8 mouse cellular contexts compared by ENCODE assay signal in genomic region chr11:106158081-106158929, GRCm38 (mm10). TPM values are rescaled to one million over a fixed set of nuclear protein-coding genes. Genes with fewer than 3 reads are reported as not detected.
DNase-seq lines count a peak whose midpoint lies in the region; ATAC-seq and TF ChIP-seq lines count a peak whose summit lies in the region.

No protein-coding gene starts in this region.

- TF ChIP-seq RAD21 in CH12.LX (IDR thresholded peaks at IDR 0.05; ENCODE audit: low read depth, low read length): peak; percentile 82

- H3K27me3 ChIP-seq in CH12.LX (replicated peaks): no peaks in the 10 kb centered on the region
- no peaks in the 10 kb centered on the region for H3K27me3 ChIP-seq in forebrain, embryonic 10.5 days (ENCODE audit: poor library complexity, severe bottlenecking)
- no peaks in the 10 kb centered on the region for H3K27me3 ChIP-seq in kidney, embryonic 16.5 days (ENCODE audit: insufficient read depth, low read length)
- no peaks in the 10 kb centered on the region for H3K27me3 ChIP-seq in stomach, embryonic 15.5 days (replicated peaks)

- dilution Hi-C loops in CH12.LX (cut with MboI; ENCODE audit: extremely low pct_ligation_motif_present, extremely low pct_unique_long_range_greater_than_20kb, low sequenced_read_pairs): no loop called here

- intact Hi-C loops in gastrocnemius, adult 2 months (cut with DNase I): loop anchor here (10.0 kb wide), 1 partner anchor 236 kb away; no protein-coding TSS in a partner anchor
- intact Hi-C loops in gastrocnemius, postnatal 36 days (cut with DNase I): loop anchor here (5.0 kb wide), 2 partner anchors 84 to 239 kb away; no protein-coding TSS in a partner anchor

- TF ChIP-seq CTCF in gastrocnemius, adult 2 months (IDR thresholded peaks at IDR 0.05): peak; percentile 66
- TF ChIP-seq CTCF in CH12.LX (conservative IDR thresholded peaks at IDR 0.05 in 1 of 2, IDR thresholded peaks at IDR 0.05 in 1 of 2; ENCODE audit: low read depth in 2 of 2, low read length in 2 of 2): peak; percentile 7 to 85; a peak in 2 of 4 replicates

- TF ChIP-seq EP300 in CH12.LX (IDR thresholded peaks at IDR 0.05; ENCODE audit: low read length): no peak

- H3K4me2 ChIP-seq in CH12.LX (ENCODE audit: insufficient read depth, low read depth, poor library complexity, severe bottlenecking): peak overlapping the region; percentile 78
- H3K4me2 ChIP-seq in kidney, embryonic 16.5 days (replicated peaks; ENCODE audit: low read depth, low read length): peak overlapping the region; percentile 92
- peak overlapping the region; percentile 92 for H3K4me2 ChIP-seq in stomach, embryonic 15.5 days

- TF ChIP-seq POLR2A in CH12.LX (IDR thresholded peaks at IDR 0.05; ENCODE audit: low read depth, low read length): peak; percentile 36; the same call in 1 of the 2 replicates

- 62% methylated on average over 14 of the region's 14 CpGs for WGBS in forebrain, embryonic 10.5 days
- 50% methylated on average over 14 of the region's 14 CpGs for WGBS in kidney, embryonic 16.5 days
- 32% methylated on average over 14 of the region's 14 CpGs for WGBS in macrophage (ENCODE audit: missing documents)
- WGBS in stomach, embryonic 15.5 days: 66% methylated on average over 14 of the region's 14 CpGs

- peak overlapping the region; percentile 96 for H3K9ac ChIP-seq in CH12.LX (ENCODE audit: insufficient read depth, low read depth)
- H3K9ac ChIP-seq in kidney, embryonic 16.5 days (replicated peaks; ENCODE audit: low read length): peak overlapping the region; percentile 95
- no peak overlapping the region for H3K9ac ChIP-seq in stomach, embryonic 15.5 days

- H3K4me1 ChIP-seq in CH12.LX (ENCODE audit: control insufficient read depth in 1 of 2, insufficient read depth in 2 of 2): peaks cover 31 to 65% of the 10 kb centered on the region in 2 experiments
- peaks cover 49% of the 10 kb centered on the region for H3K4me1 ChIP-seq in forebrain, embryonic 10.5 days
- peaks cover 22% of the 10 kb centered on the region for H3K4me1 ChIP-seq in kidney, embryonic 16.5 days (ENCODE audit: insufficient read depth, low read length)
- peaks cover 23% of the 10 kb centered on the region for H3K4me1 ChIP-seq in stomach, embryonic 15.5 days

- H3K9me3 ChIP-seq in CH12.LX (replicated peaks; ENCODE audit: low read length): no peaks in the 10 kb centered on the region
- no peaks in the 10 kb centered on the region for H3K9me3 ChIP-seq in forebrain, embryonic 10.5 days
- H3K9me3 ChIP-seq in kidney, embryonic 16.5 days (ENCODE audit: low read length): no peaks in the 10 kb centered on the region
- H3K9me3 ChIP-seq in stomach, embryonic 15.5 days: no peaks in the 10 kb centered on the region

- peaks cover 29% of the 10 kb centered on the region for H3K79me2 ChIP-seq in CH12.LX (replicated peaks; ENCODE audit: control insufficient read depth, extremely low read depth, insufficient read depth, poor library complexity, severe bottlenecking)
- H3K79me2 ChIP-seq in macrophage (ENCODE audit: inconsistent target): peaks cover 32% of the 10 kb centered on the region; the same call in 1 of the 2 replicates

- in situ Hi-C loops in CH12.LX (cut with MboI; ENCODE audit: low pct_ligation_motif_present, low pct_unique_long_range_greater_than_20kb, low sequenced_read_pairs): no loop called here

- peaks cover 49 to 62% of the 10 kb centered on the region in 2 experiments for H3K36me3 ChIP-seq in CH12.LX (replicated peaks in 1 of 2; ENCODE audit: control insufficient read depth in 1 of 2, insufficient read depth in 1 of 2, low read length in 1 of 2)
- H3K36me3 ChIP-seq in forebrain, embryonic 10.5 days (replicated peaks): peaks cover 71% of the 10 kb centered on the region
- peaks cover 40% of the 10 kb centered on the region for H3K36me3 ChIP-seq in kidney, embryonic 16.5 days (ENCODE audit: insufficient read depth, low read length)
- H3K36me3 ChIP-seq in macrophage (ENCODE audit: inconsistent target): peaks cover 5% of the 10 kb centered on the region; the same call in 1 of the 2 replicates
- H3K36me3 ChIP-seq in stomach, embryonic 15.5 days: peaks cover 28% of the 10 kb centered on the region

- ATAC-seq in kidney, embryonic 16.5 days (ENCODE audit: low FRiP score, low TSS enrichment): no peak
- no peak for ATAC-seq in stomach, embryonic 15.5 days (ENCODE audit: insufficient read depth, low FRiP score, low read depth)
- no peak; the same call in 1 of the 2 replicates for ATAC-seq in monocyte, adult 5-6 weeks (replicated peaks; ENCODE audit: insufficient number of reproducible peaks, low FRiP score, low TSS enrichment, poor library complexity, severe bottlenecking)

- DNase-seq in gastrocnemius, adult 2 months: no peak
- DNase-seq in gastrocnemius, postnatal 36 days: no peak
- peak; percentile 66 for DNase-seq in CH12.LX (ENCODE audit: extremely low read depth)
- peak; percentile 26 for DNase-seq in forebrain, embryonic 10.5 days (ENCODE audit: extremely low spot score, low spot score)

- peak overlapping the region; percentile 82; the same call in 1 of the 2 replicates for H3K27ac ChIP-seq in gastrocnemius, adult 2 months
- peak overlapping the region; percentile 90 for H3K27ac ChIP-seq in CH12.LX (ENCODE audit: insufficient read depth, low read depth)
- H3K27ac ChIP-seq in forebrain, embryonic 10.5 days: peak overlapping the region; percentile 99
- H3K27ac ChIP-seq in kidney, embryonic 16.5 days (ENCODE audit: low read length): peak overlapping the region; percentile 89
- peak overlapping the region; percentile 79 for H3K27ac ChIP-seq in macrophage
- peak overlapping the region; percentile 94 for H3K27ac ChIP-seq in stomach, embryonic 15.5 days

- H3K4me3 ChIP-seq in gastrocnemius, adult 2 months: peak overlapping the region; percentile 92
- H3K4me3 ChIP-seq in CH12.LX (replicated peaks in 1 of 3; ENCODE audit: low read depth in 2 of 3, low read length in 2 of 3, poor library complexity in 1 of 3) (peak overlapping the region; percentile 79 to 90 (median 85)), macrophage (ENCODE audit: inconsistent target) (peak overlapping the region; percentile 69)
- H3K4me3 ChIP-seq in forebrain, embryonic 10.5 days: peak overlapping the region; percentile 88
- peak overlapping the region; percentile 80 for H3K4me3 ChIP-seq in kidney, embryonic 16.5 days (ENCODE audit: low read length)
- H3K4me3 ChIP-seq in stomach, embryonic 15.5 days (replicated peaks): peak overlapping the region; percentile 85

RNA-seq across cellular contexts. Expression of gene Gm10840, which starts 2.3 kb away (rescaled TPM):
- not detected for total RNA-seq in gastrocnemius, adult 2 months (2021)
- total RNA-seq in gastrocnemius, postnatal 36 days (2021): not detected
- not detected in 2 replicates for total RNA-seq in CH12.LX (2012; rRNA removed)
- total RNA-seq in CH12.LX (2014; rRNA removed): not detected in 2 replicates
- polyA plus RNA-seq in CH12.LX (2012; ENCODE audit: insufficient read length, low read depth): not detected in 2 replicates
- 0.82 TPM in 1 of 2 replicates, not detected in the other for polyA plus RNA-seq in forebrain, embryonic 10.5 days (2016; fragmentation: Nextera tagmentation; extraction: Ambion mirVana)
- not detected in 2 replicates for polyA plus RNA-seq in kidney, embryonic 16.5 days (2015; fragmentation: Nextera tagmentation; extraction: Ambion mirVana)
- not detected for total RNA-seq in macrophage (2018; cell fraction: chromatin; rRNA removed)
- not detected for total RNA-seq in macrophage (2018; cell fraction: cytosol; rRNA removed)
- total RNA-seq in macrophage (2018; cell fraction: nucleus; rRNA removed): not detected
- polyA plus RNA-seq in macrophage (2018): not detected in 3 replicates
- not detected in 2 replicates for polyA plus RNA-seq in stomach, embryonic 15.5 days (2015; fragmentation: Nextera tagmentation; extraction: Ambion mirVana)
- total RNA-seq in monocyte, adult 5-6 weeks (2017): not detected in 3 replicates

RNA-seq across cellular contexts. Expression of gene Limd2, which starts 2.4 kb away (rescaled TPM):
- total RNA-seq in gastrocnemius, adult 2 months (2021): 1 to 10 TPM; 1.3 to 1.7 TPM
- 1 to 10 TPM; 1.5 to 3.6 TPM for total RNA-seq in gastrocnemius, postnatal 36 days (2021)
- total RNA-seq in CH12.LX (2012; rRNA removed) (249 and 275 TPM in 2 replicates), CH12.LX (2014; rRNA removed) (344 and 367 TPM in 2 replicates)
- polyA plus RNA-seq in CH12.LX (2012; ENCODE audit: insufficient read length, low read depth) (520 and 563 TPM in 2 replicates), macrophage (2018) (74.9 to 122 TPM (median 80.3 TPM) in 3 replicates)
- 364 and 375 TPM in 2 replicates for polyA plus RNA-seq in forebrain, embryonic 10.5 days (2016; fragmentation: Nextera tagmentation; extraction: Ambion mirVana)
- polyA plus RNA-seq in kidney, embryonic 16.5 days (2015; fragmentation: Nextera tagmentation; extraction: Ambion mirVana): 207 and 214 TPM in 2 replicates
- 100 to 1,000 TPM in 1 of 26 experiments, 10 to 100 TPM in 24, 1 to 10 TPM in 1; 8.2 to 112 (median 31.2) TPM for total RNA-seq in macrophage (2018; cell fraction: chromatin; rRNA removed)
- total RNA-seq in macrophage (2018; cell fraction: cytosol; rRNA removed): 100 to 1,000 TPM in 13 of 26 experiments, 10 to 100 TPM in 13; 45.0 to 294 (median 129) TPM
- 100 to 1,000 TPM in 7 of 26 experiments, 10 to 100 TPM in 19; 14.1 to 140 (median 60.6) TPM for total RNA-seq in macrophage (2018; cell fraction: nucleus; rRNA removed)
- 117 and 136 TPM in 2 replicates for polyA plus RNA-seq in stomach, embryonic 15.5 days (2015; fragmentation: Nextera tagmentation; extraction: Ambion mirVana)
- total RNA-seq in monocyte, adult 5-6 weeks (2017): 91.7 to 118 TPM (median 94.0 TPM) in 3 replicates

RNA-seq across cellular contexts. Expression of gene Strada, which starts 43.7 kb away (rescaled TPM):
- total RNA-seq in gastrocnemius, adult 2 months (2021): 10 to 100 TPM; 10.0 to 10.5 TPM
- total RNA-seq in gastrocnemius, postnatal 36 days (2021): 10 to 100 TPM; 10.5 to 10.9 TPM
- total RNA-seq in CH12.LX (2012; rRNA removed): 36.8 and 39.4 TPM in 2 replicates
- total RNA-seq in CH12.LX (2014; rRNA removed): 40.1 and 41.7 TPM in 2 replicates
- polyA plus RNA-seq in CH12.LX (2012; ENCODE audit: insufficient read length, low read depth): 48.7 and 51.7 TPM in 2 replicates
- 41.4 and 41.9 TPM in 2 replicates for polyA plus RNA-seq in forebrain, embryonic 10.5 days (2016; fragmentation: Nextera tagmentation; extraction: Ambion mirVana)
- 32.1 and 33.3 TPM in 2 replicates for polyA plus RNA-seq in kidney, embryonic 16.5 days (2015; fragmentation: Nextera tagmentation; extraction: Ambion mirVana)
- total RNA-seq in macrophage (2018; cell fraction: chromatin; rRNA removed): 10 to 100 TPM in 25 of 26 experiments, 1 to 10 TPM in 1; 8.7 to 65.3 (median 43.8) TPM
- total RNA-seq in macrophage (2018; cell fraction: cytosol; rRNA removed): 10 to 100 TPM; 11.8 to 22.8 (median 17.2) TPM
- total RNA-seq in macrophage (2018; cell fraction: nucleus; rRNA removed): 10 to 100 TPM in 25 of 26 experiments, 1 to 10 TPM in 1; 7.9 to 65.0 (median 30.0) TPM
- 14.5 to 19.3 TPM (median 18.7 TPM) in 3 replicates for polyA plus RNA-seq in macrophage (2018)
- 16.7 and 18.6 TPM in 2 replicates for polyA plus RNA-seq in stomach, embryonic 15.5 days (2015; fragmentation: Nextera tagmentation; extraction: Ambion mirVana)
- 20.0 to 33.6 TPM (median 21.1 TPM) in 3 replicates for total RNA-seq in monocyte, adult 5-6 weeks (2017)

RNA-seq across cellular contexts. Expression of gene Ccdc47, which starts 57.8 kb away (rescaled TPM):
- total RNA-seq in gastrocnemius, adult 2 months (2021): 10 to 100 TPM; 68.3 to 78.9 TPM
- 10 to 100 TPM; 60.0 to 68.3 TPM for total RNA-seq in gastrocnemius, postnatal 36 days (2021)
- 53.2 and 66.7 TPM in 2 replicates for total RNA-seq in CH12.LX (2012; rRNA removed)
- total RNA-seq in CH12.LX (2014; rRNA removed): 44.5 and 46.1 TPM in 2 replicates
- 80.8 and 94.1 TPM in 2 replicates for polyA plus RNA-seq in CH12.LX (2012; ENCODE audit: insufficient read length, low read depth)
- 77.3 and 77.4 TPM in 2 replicates for polyA plus RNA-seq in forebrain, embryonic 10.5 days (2016; fragmentation: Nextera tagmentation; extraction: Ambion mirVana)
- polyA plus RNA-seq in kidney, embryonic 16.5 days (2015; fragmentation: Nextera tagmentation; extraction: Ambion mirVana): 96.0 and 101 TPM in 2 replicates
- 10 to 100 TPM in 22 of 26 experiments, 1 to 10 TPM in 4; 5.3 to 78.0 (median 33.0) TPM for total RNA-seq in macrophage (2018; cell fraction: chromatin; rRNA removed)
- total RNA-seq in macrophage (2018; cell fraction: cytosol; rRNA removed): 10 to 100 TPM; 29.0 to 52.5 (median 39.9) TPM
- total RNA-seq in macrophage (2018; cell fraction: nucleus; rRNA removed): 10 to 100 TPM; 15.7 to 75.5 (median 39.3) TPM
- polyA plus RNA-seq in macrophage (2018): 46.7 to 77.0 TPM (median 51.2 TPM) in 3 replicates
- polyA plus RNA-seq in stomach, embryonic 15.5 days (2015; fragmentation: Nextera tagmentation; extraction: Ambion mirVana): 92.1 and 95.0 TPM in 2 replicates
- 131 to 182 TPM (median 140 TPM) in 3 replicates for total RNA-seq in monocyte, adult 5-6 weeks (2017)

RNA-seq across cellular contexts. Expression of gene Ddx42, which starts 58.4 kb away (rescaled TPM):
- total RNA-seq in gastrocnemius, adult 2 months (2021): 10 to 100 TPM; 24.3 to 24.7 TPM
- 10 to 100 TPM; 19.1 to 22.2 TPM for total RNA-seq in gastrocnemius, postnatal 36 days (2021)
- total RNA-seq in CH12.LX (2012; rRNA removed) (63.8 and 69.0 TPM in 2 replicates), CH12.LX (2014; rRNA removed) (65.3 and 65.5 TPM in 2 replicates)
- polyA plus RNA-seq in CH12.LX (2012; ENCODE audit: insufficient read length, low read depth) (89.1 and 94.6 TPM in 2 replicates), macrophage (2018) (37.1 to 61.7 TPM (median 46.9 TPM) in 3 replicates)
- 105 and 109 TPM in 2 replicates for polyA plus RNA-seq in forebrain, embryonic 10.5 days (2016; fragmentation: Nextera tagmentation; extraction: Ambion mirVana)
- polyA plus RNA-seq in kidney, embryonic 16.5 days (2015; fragmentation: Nextera tagmentation; extraction: Ambion mirVana): 81.5 and 88.1 TPM in 2 replicates
- total RNA-seq in macrophage (2018; cell fraction: chromatin; rRNA removed): 100 to 1,000 TPM in 12 of 26 experiments, 10 to 100 TPM in 14; 64.6 to 125 (median 96.0) TPM
- 10 to 100 TPM; 36.8 to 55.2 (median 45.6) TPM for total RNA-seq in macrophage (2018; cell fraction: cytosol; rRNA removed)
- 100 to 1,000 TPM in 2 of 26 experiments, 10 to 100 TPM in 24; 50.1 to 107 (median 73.8) TPM for total RNA-seq in macrophage (2018; cell fraction: nucleus; rRNA removed)
- 58.1 and 66.2 TPM in 2 replicates for polyA plus RNA-seq in stomach, embryonic 15.5 days (2015; fragmentation: Nextera tagmentation; extraction: Ambion mirVana)
- total RNA-seq in monocyte, adult 5-6 weeks (2017): 90.8 to 119 TPM (median 99.4 TPM) in 3 replicates

Comparison
In these comparisons a context has a peak if more than half of its experiments do, and no peak if none do; other contexts are left out.
1. DNase-seq: peak in CH12.LX (single experiment) and forebrain, embryonic 10.5 days (single experiment); none in gastrocnemius, adult 2 months (single experiment) and gastrocnemius, postnatal 36 days (0 of 2).
2. Peak in every context shown above with its lines, with median percentiles within 50 percentile points of each other: H3K27ac ChIP-seq, H3K4me3 ChIP-seq and H3K4me2 ChIP-seq.